Mouse (Mus musculus) brain, embryonic 14.5 days (tissue): ENCODE results near the gene Tmem109. TPM values are rescaled to one million over a fixed set of nuclear protein-coding genes. Genes with fewer than 3 reads are reported as not detected.
A peak's percentile ranks its signal among the peaks of the same experiment; 100 is the strongest.

ENCODE experiments used
- DNase-seq: peaks from one replicate; pipeline ENCODE4 v3.0.0-alpha.2; 2011; ENCODE audit warnings: low read depth
- CTCF ChIP-seq: fragments of 200-500 bp; IDR thresholded peaks from 2 replicates; pipeline ENCODE4 v1.5.1; 2012; ENCODE audit warnings: inconsistent platforms, mild to moderate bottlenecking, moderate library complexity, borderline replicate concordance; ENCODE audit not compliant: insufficient read depth, insufficient read length; ENCODE audit errors: extremely low read depth
- POLR2A ChIP-seq: fragments of 200-500 bp; IDR thresholded peaks from 2 replicates; pipeline ENCODE4 v1.6.1; 2012; ENCODE audit warnings: mild to moderate bottlenecking, inconsistent platforms, borderline replicate concordance; ENCODE audit not compliant: poor library complexity, insufficient read depth, insufficient read length, severe bottlenecking; ENCODE audit errors: extremely low read depth
- polyA plus RNA-seq: library from polyadenylated mRNA; depleted of rRNA; stranded (reverse); fragments of >200 nt; gene quantifications from 2 replicates; pipeline ENCODE4 v1.2.3, GENCODE M21; 2012

The Tmem109 gene
- polyA plus RNA-seq, 1 experiment = 41.9 TPM

GRCm38 (mm10) chr19:10856520-10856919 is 25.3 kb downstream of the Tmem109 start:
- TF ChIP-seq POLR2A (no peak), CTCF (no peak)
- DNase-seq = no peak

DNA sequence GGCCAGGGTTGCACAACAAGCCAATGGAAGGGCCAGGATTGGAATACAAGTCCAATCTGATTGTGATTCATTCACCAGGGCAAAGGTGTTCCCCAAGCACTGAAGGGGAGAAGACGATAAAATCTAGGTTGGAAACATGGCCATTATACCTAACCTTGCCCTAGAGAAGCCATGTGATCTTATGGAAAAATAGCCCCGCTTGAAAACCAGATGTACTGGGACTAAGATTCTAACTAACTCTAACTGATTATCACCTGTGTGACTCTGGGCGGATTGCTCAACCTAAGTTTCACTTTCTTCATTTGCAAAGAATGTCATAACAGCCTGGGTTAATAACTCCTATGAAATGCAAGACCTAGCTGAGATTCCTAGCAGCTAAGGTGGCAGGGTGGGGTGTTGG is 26.4 kb downstream of the Tmem109 start:
- TF ChIP-seq POLR2A (no peak), CTCF (no peak)

DNA sequence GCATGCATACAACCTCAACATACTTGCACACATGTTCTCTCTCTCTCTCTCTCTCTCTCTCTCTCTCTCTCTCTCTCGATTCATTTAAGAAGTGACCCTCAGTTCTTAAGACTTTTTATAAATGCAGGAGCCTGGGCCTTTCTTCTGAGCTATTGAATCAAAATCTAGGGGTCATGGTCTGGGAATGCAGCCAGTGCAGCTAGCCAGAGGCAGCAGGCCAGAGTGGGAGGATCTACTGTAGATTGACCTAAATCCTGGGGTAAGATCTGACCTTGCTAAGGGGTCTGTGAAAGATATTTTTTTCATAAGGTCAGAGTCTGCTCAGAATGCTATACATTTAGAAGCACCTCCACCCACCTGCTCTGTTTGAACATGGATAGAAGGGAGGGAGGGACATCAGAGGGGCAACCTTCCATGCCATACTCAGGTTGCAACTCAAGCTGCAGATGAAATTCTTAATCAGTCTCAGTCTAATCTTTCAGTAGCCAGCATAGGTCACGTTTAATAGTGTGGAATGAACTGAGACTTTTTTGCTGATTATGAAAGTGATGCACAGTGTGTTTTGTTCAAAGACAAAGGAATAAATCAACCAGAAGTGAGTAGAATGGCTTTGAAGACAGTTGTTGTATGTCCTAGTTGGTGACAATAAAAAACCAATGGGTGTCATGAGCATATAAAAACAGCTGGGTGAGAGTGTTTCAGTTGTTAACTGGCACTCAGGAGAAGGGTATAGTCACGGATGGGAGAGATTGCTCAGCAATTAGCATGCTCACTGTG is 34.3 kb downstream of the Tmem109 start:
- TF ChIP-seq CTCF (no peak), POLR2A (no peak)
- DNase-seq = peak; percentile 59

More for the DNA sequence above, 26.4 kb downstream of the Tmem109 start:
- DNase-seq = no peak

- TF ChIP-seq CTCF = no peak
- no peak for TF ChIP-seq POLR2A
- DNase-seq = peak; percentile 23
Observed at GRCm38 (mm10) chr19:10846150-10846549, 35.7 kb downstream of the Tmem109 start.

- no peak for DNase-seq
- TF ChIP-seq CTCF = no peak
- no peak for TF ChIP-seq POLR2A
Observed at GRCm38 (mm10) chr19:10845454-10845853, 36.3 kb downstream of the Tmem109 start.

- no peak for TF ChIP-seq POLR2A
- TF ChIP-seq CTCF = no peak
- DNase-seq = no peak
Observed at GRCm38 (mm10) chr19:10844206-10844605, 37.6 kb downstream of the Tmem109 start.

GRCm38 (mm10) chr19:10842914-10843313 is 38.9 kb downstream of the Tmem109 start:
- DNase-seq = no peak
- no peak for TF ChIP-seq POLR2A
- TF ChIP-seq CTCF = no peak

DNA sequence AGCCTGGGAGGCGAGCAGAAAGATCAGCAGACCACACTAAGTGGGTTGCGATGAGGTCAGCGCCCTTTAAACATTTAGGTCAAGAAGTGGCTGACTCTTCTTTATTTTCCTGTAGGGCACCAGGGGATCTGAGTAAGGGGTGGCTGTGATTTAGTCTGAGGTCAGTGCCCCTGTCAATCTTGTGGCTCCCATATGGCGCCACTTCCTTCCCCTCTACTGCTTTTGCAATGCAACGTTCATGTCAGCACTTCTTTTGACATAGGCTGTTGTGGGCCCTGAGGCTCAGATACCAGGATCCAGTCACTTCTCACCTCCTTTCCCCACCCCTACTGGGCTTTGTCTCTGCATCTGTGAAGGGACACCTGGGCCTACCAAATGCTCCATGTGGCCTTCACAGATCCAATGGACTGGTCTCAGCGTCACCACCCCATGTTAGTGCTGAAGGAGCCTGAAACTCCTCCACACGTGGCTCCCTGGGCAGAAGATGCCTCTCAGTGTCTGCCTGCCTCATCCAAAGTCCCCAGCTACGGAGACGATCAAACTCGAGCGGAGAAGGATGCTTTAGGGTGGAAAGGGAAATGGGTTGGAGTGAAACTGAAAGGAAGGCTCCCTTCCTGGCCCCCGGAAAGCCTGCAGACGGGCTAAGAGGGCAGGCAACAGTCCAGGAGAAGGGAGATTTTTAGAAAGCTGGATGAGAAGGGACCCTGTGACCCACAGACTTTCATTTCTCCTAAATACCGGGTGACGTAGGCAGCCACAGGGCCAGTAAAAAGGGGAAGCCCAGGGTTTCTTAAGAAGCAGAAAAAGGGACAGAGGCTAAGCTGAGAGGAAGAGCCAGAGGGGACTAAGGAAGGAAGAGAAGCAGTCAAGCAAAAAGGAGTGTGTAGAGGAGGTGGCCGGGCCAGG is 39.8 kb downstream of the Tmem109 start:
- TF ChIP-seq CTCF (no peak), POLR2A (no peak)
- DNase-seq = no peak

GRCm38 (mm10) chr19:10839010-10839892 is 42.5 kb downstream of the Tmem109 start, which contains the start of gene Slc15a3:
Gene Slc15a3, plus strand, starts transcription at chr19:10839727.
- TF ChIP-seq CTCF (no peak), POLR2A (no peak)
- no peak for DNase-seq

- no peak for TF ChIP-seq CTCF
- TF ChIP-seq POLR2A = no peak
- DNase-seq = no peak
Observed at GRCm38 (mm10) chr19:10835671-10836070, 46.1 kb downstream of the Tmem109 start.
